Mouse (Mus musculus) embryo, embryonic 10 days (tissue): Measurements from ENCODE around the gene 4930449I24Rik.
"Not testable (repeated sequence)": the region's sequence is repeated elsewhere in the genome, so short reads cannot be mapped to it uniquely, and the experiment has no call there.

ENCODE experiments used
- DNase-seq: peaks from one replicate; pipeline ENCODE4 v3.0.0-alpha.2; 2015; ENCODE audit warnings: low spot score

4930449I24Rik gene

GRCm38 (mm10) chr5:146502099-146502498 lies at the start of gene 4930449I24Rik:
Gene 4930449I24Rik (plus strand): TSS chr5:146502399.
- not testable (repeated sequence) for DNase-seq

GRCm38 (mm10) chr5:146453556-146453955 lies 48.6 kb upstream of the 4930449I24Rik start:
- no peak for DNase-seq

- no peak for DNase-seq
These were observed 40.6 kb upstream of the 4930449I24Rik start for GRCm38 (mm10) chr5:146461612-146462011.

GRCm38 (mm10) chr5:146466663-146467062 lies 35.5 kb upstream of the 4930449I24Rik start:
- no peak for DNase-seq

GRCm38 (mm10) chr5:146468311-146468710 lies 33.9 kb upstream of the 4930449I24Rik start:
- no peak for DNase-seq

GRCm38 (mm10) chr5:146470821-146471220 lies 31.4 kb upstream of the 4930449I24Rik start:
- DNase-seq: no peak

GRCm38 (mm10) chr5:146471311-146471710 lies 30.9 kb upstream of the 4930449I24Rik start:
- DNase-seq: no peak

- no peak for DNase-seq
These were observed 30.4 kb upstream of the 4930449I24Rik start for GRCm38 (mm10) chr5:146471821-146472220.

GRCm38 (mm10) chr5:146479564-146479963 lies 22.6 kb upstream of the 4930449I24Rik start:
- DNase-seq: not testable (repeated sequence)

- not testable (repeated sequence) for DNase-seq
These were observed 20.5 kb upstream of the 4930449I24Rik start, which contains the start of gene Gm6408 for GRCm38 (mm10) chr5:146481665-146482064. Gene Gm6408 (plus strand): TSS chr5:146481965.

- DNase-seq: not testable (repeated sequence)
These were observed 13.2 kb upstream of the 4930449I24Rik start for GRCm38 (mm10) chr5:146488959-146489358.

- not testable (repeated sequence) for DNase-seq
These were observed 11.1 kb upstream of the 4930449I24Rik start, which contains the start of gene Gm6370 for GRCm38 (mm10) chr5:146491063-146491462. Gene Gm6370 (plus strand): TSS chr5:146491363.

GRCm38 (mm10) chr5:146513823-146514222 lies 11.6 kb downstream of the 4930449I24Rik start, which contains the start of gene Gm3402:
Gene Gm3402 (plus strand): TSS chr5:146514123.
- not testable (repeated sequence) for DNase-seq

GRCm38 (mm10) chr5:146525501-146525900 lies 23.3 kb downstream of the 4930449I24Rik start, which contains the start of gene Gm3404:
Gene Gm3404 (plus strand): TSS chr5:146525801.
- DNase-seq: not testable (repeated sequence)

- not testable (repeated sequence) for DNase-seq
These were observed 35.1 kb downstream of the 4930449I24Rik start, which contains the start of gene Gm3409 for GRCm38 (mm10) chr5:146537347-146537746. Gene Gm3409 (plus strand): TSS chr5:146537647.
